Mouse (Mus musculus) embryonic facial prominence, embryonic 13.5 days (tissue): ENCODE data around the gene Rbms2. TPM values are rescaled to one million over a fixed set of nuclear protein-coding genes. Genes with fewer than 3 reads are reported as not detected.
A peak's percentile ranks its signal among the peaks of the same experiment; 100 is the strongest.

Experiments
- ATAC-seq: fragments of 200-750 bp; cut with Nextera tagmentation; 2 replicates; pipeline ENCODE4 v1.8.0; 2017; ENCODE audit warnings: low read depth; ENCODE audit not compliant: insufficient number of reproducible peaks, insufficient read depth, low FRiP score, low TSS enrichment
- H3K27ac ChIP-seq: fragments of 300-500 bp; sonication (generic); 2 replicates; pipeline ENCODE4 v1.5.1; 2015; ENCODE audit warnings: moderate library complexity, mild to moderate bottlenecking, inconsistent platforms
- H3K27me3 ChIP-seq: fragments of 300-500 bp; sonication (generic); 2 replicates; pipeline ENCODE4 v1.6.1; 2015; ENCODE audit warnings: mild to moderate bottlenecking, inconsistent platforms
- H3K36me3 ChIP-seq: fragments of 300-500 bp; sonication (generic); 2 replicates; pipeline ENCODE4 v1.6.1; 2015; ENCODE audit warnings: mild to moderate bottlenecking, inconsistent platforms
- H3K4me1 ChIP-seq: fragments of 300-500 bp; sonication (generic); 2 replicates; pipeline ENCODE4 v1.6.1; 2015; ENCODE audit warnings: inconsistent platforms
- H3K4me2 ChIP-seq: fragments of 300-500 bp; sonication (generic); 2 replicates; pipeline ENCODE4 v1.6.1; 2015; ENCODE audit warnings: moderate library complexity, mild to moderate bottlenecking, inconsistent platforms
- H3K4me3 ChIP-seq: fragments of 300-500 bp; sonication (generic); 2 replicates; pipeline ENCODE4 v1.5.1; 2015; ENCODE audit warnings: mild to moderate bottlenecking, inconsistent platforms
- H3K9ac ChIP-seq: fragments of 300-500 bp; sonication (generic); 2 replicates; pipeline ENCODE4 v1.6.1; 2015; ENCODE audit warnings: mild to moderate bottlenecking, inconsistent platforms
- H3K9me3 ChIP-seq: fragments of 300-500 bp; sonication (generic); 2 replicates; pipeline ENCODE4 v1.6.1; 2016; ENCODE audit warnings: inconsistent platforms
- WGBS: fragments of 180-500 bp; shearing (Covaris S2); methylation state at CpG from one replicate; pipeline ENCODE4 v1.1.7; 2015; ENCODE audit warnings: mixed read lengths; 5-methylcytosine and 5-hydroxymethylcytosine counted together
- polyA plus RNA-seq: library from polyadenylated mRNA; unstranded; fragments of >200 nt; fragmentation: Nextera tagmentation; extraction: Ambion mirVana; gene quantifications from 2 replicates; pipeline ENCODE4 v1.2.1, GENCODE M21; 2015

Rbms2 gene
- polyA plus RNA-seq, 1 experiment from 2014 or later: 42.2 TPM

GRCm38 (mm10) chr10:128211390-128212108 lies 31.5 kb upstream of the Rbms2 start, which contains the start of gene Spryd4:
Gene Spryd4 (minus strand): TSS chr10:128211807.
- WGBS: 0% methylated on average over 30 of the region's 30 CpGs
- peak; percentile 91 for ATAC-seq

GRCm38 (mm10) chr10:128210954-128211353 lies 30.9 kb upstream of the Rbms2 start:
- WGBS: 29% methylated on average over 14 of the region's 14 CpGs
- no peak overlapping the region for H3K27ac ChIP-seq
- ATAC-seq: no peak

More at GRCm38 (mm10) chr10:128211390-128212108, 31.5 kb upstream of the Rbms2 start, which contains the start of gene Spryd4:
- H3K9me3 ChIP-seq: no peaks in the 10 kb centered on the region
- H3K4me1 ChIP-seq: peaks cover 13% of the 10 kb centered on the region
- H3K4me2 ChIP-seq: peak within 1 kb of the TSS; percentile 91
- peaks cover 18% of the 10 kb centered on the region for H3K36me3 ChIP-seq
- peak within 1 kb of the TSS; percentile 78 for H3K9ac ChIP-seq
- H3K4me3 ChIP-seq: peak within 1 kb of the TSS; percentile 68
- H3K27me3 ChIP-seq: peaks cover 6% of the 10 kb centered on the region; the same call in 1 of the 2 replicates
- no peak within 1 kb of the TSS; the same call in 1 of the 2 replicates for H3K27ac ChIP-seq

DNA sequence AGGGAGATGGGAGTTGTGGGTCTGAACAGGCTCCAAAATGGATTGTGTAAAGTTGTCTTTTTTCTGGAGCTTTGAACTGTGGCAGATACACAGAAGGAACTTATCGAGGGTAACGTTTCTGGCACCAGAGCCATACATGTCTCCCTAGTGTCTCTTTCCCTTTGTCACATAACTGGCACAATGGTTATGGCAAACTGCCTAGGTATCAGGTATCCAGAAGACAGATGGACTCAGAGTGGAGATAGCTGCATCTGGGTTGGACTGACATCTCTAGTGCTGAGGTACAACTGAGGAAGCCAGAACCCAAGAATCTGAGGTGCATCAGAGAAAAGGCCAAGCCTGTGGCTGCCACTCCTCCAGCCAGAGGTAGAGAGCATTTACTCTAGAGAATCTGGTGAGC lies 30.0 kb upstream of the Rbms2 start:
- no peak overlapping the region for H3K27ac ChIP-seq
- no peak overlapping the region; the same call in 1 of the 2 replicates for H3K9ac ChIP-seq
- WGBS: 93% methylated on average over 2 of the region's 2 CpGs
- peaks cover 19% of the 10 kb centered on the region for H3K36me3 ChIP-seq
- no peak overlapping the region for H3K4me3 ChIP-seq
- peaks cover 13% of the 10 kb centered on the region for H3K4me1 ChIP-seq
- no peaks in the 10 kb centered on the region for H3K9me3 ChIP-seq
- 0 out of 2 replicates have a peak overlapping the region, but pooled peaks have one; percentile 91 for H3K4me2 ChIP-seq
- peaks cover 6% of the 10 kb centered on the region; the same call in 1 of the 2 replicates for H3K27me3 ChIP-seq
- no peak for ATAC-seq

More at GRCm38 (mm10) chr10:128210954-128211353, 30.9 kb upstream of the Rbms2 start:
- Histone ChIP-seq H3K36me3 (peaks cover 19% of the 10 kb centered on the region), H3K4me3 (peak overlapping the region; percentile 68), H3K27me3 (peaks cover 6% of the 10 kb centered on the region; the same call in 1 of the 2 replicates), H3K4me2 (peak overlapping the region; percentile 91), H3K9me3 (no peaks in the 10 kb centered on the region), H3K9ac (peak overlapping the region; percentile 78), H3K4me1 (peaks cover 13% of the 10 kb centered on the region)

DNA sequence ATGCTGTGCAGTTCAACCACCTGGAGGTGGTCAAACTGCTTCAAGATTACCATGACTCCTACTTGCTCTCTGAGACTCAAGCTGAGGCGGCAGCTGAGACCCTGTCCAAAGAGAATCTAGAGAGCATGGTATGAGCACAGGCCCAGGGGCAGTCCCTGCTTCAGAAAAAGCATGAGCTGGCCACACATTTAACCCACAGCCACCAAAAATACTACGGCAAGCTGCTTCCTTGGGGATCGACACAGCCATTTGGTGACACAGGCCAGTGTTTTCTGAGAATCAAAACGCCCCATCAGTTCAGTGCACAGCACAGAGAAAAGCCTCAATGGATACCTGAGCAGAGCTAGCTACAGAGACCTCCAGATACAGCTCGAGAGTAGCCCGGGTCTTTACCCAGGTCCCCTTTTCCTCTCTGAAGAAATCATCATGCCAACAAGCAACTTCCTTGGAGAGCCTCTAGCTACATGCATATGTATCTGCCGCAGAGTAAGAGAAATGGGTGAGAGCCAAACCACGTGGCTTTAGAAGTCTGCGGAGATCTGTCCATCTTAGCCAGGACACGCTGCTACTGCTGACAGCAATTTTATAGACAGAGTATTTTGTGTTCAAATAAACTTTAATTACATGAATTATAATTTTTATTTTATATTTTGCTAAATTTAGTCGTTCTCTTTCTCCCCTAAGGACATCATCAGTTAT lies 29.4 kb upstream of the Rbms2 start:
- WGBS: 91% methylated on average over 11 of the region's 11 CpGs
- no peak for ATAC-seq

DNA sequence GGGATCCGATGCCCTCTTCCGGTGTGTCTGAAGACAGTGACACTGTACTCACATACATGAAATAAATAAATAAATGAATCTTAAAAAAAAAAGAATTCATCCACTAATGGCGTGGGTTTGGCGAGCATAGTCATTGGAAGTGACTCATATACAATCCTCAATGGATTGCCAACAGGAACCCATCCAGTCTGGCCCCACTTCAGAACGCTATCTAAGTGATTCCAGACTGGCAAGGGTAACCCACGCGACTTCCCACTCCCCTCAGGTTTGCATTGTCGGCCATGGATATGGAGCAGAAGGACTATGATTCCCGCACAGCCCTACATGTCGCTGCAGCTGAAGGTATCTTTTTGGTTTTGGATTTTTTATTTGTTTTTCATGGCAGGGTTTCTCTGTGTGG lies 28.2 kb upstream of the Rbms2 start:
- H3K27ac ChIP-seq: no peak overlapping the region
- 91% methylated on average over 10 of the region's 10 CpGs for WGBS
- ATAC-seq: no peak
- H3K4me1 ChIP-seq: peaks cover 25% of the 10 kb centered on the region
- no peaks in the 10 kb centered on the region for H3K27me3 ChIP-seq
- H3K9ac ChIP-seq: no peak overlapping the region
- H3K9me3 ChIP-seq: no peaks in the 10 kb centered on the region
- no peak overlapping the region for H3K4me3 ChIP-seq
- H3K4me2 ChIP-seq: no peak overlapping the region
- H3K36me3 ChIP-seq: peaks cover 19% of the 10 kb centered on the region

More for the DNA sequence above, 29.4 kb upstream of the Rbms2 start:
- Histone ChIP-seq H3K36me3 (peaks cover 19% of the 10 kb centered on the region), H3K9ac (no peak overlapping the region), H3K27me3 (peaks cover 4% of the 10 kb centered on the region; the same call in 1 of the 2 replicates), H3K27ac (no peak overlapping the region), H3K4me2 (no peak overlapping the region), H3K4me1 (peaks cover 16% of the 10 kb centered on the region), H3K9me3 (no peaks in the 10 kb centered on the region), H3K4me3 (no peak overlapping the region)

GRCm38 (mm10) chr10:128204941-128205340 lies 24.8 kb upstream of the Rbms2 start:
- H3K4me1 ChIP-seq: peaks cover 12% of the 10 kb centered on the region
- H3K27me3 ChIP-seq: no peaks in the 10 kb centered on the region
- WGBS: 85% methylated on average over 15 of the region's 15 CpGs
- no peak overlapping the region for H3K9ac ChIP-seq
- ATAC-seq: 0 out of 2 replicates have a peak, but pooled peaks have one; percentile 22
- H3K4me3 ChIP-seq: no peak overlapping the region
- H3K36me3 ChIP-seq: peaks cover 19% of the 10 kb centered on the region
- H3K4me2 ChIP-seq: no peak overlapping the region
- H3K9me3 ChIP-seq: no peaks in the 10 kb centered on the region
- H3K27ac ChIP-seq: no peak overlapping the region

- peaks cover 12% of the 10 kb centered on the region for H3K4me1 ChIP-seq
- WGBS: 70% methylated on average over 6 of the region's 6 CpGs
- no peak overlapping the region for H3K9ac ChIP-seq
- H3K4me2 ChIP-seq: no peak overlapping the region
- peaks cover 3% of the 10 kb centered on the region; the same call in 1 of the 2 replicates for H3K27me3 ChIP-seq
- no peaks in the 10 kb centered on the region for H3K9me3 ChIP-seq
- no peak overlapping the region for H3K27ac ChIP-seq
- H3K36me3 ChIP-seq: peaks cover 4% of the 10 kb centered on the region; the same call in 1 of the 2 replicates
- ATAC-seq: no peak
- no peak overlapping the region for H3K4me3 ChIP-seq
Measured at GRCm38 (mm10) chr10:128201856-128202255, 21.8 kb upstream of the Rbms2 start.

DNA sequence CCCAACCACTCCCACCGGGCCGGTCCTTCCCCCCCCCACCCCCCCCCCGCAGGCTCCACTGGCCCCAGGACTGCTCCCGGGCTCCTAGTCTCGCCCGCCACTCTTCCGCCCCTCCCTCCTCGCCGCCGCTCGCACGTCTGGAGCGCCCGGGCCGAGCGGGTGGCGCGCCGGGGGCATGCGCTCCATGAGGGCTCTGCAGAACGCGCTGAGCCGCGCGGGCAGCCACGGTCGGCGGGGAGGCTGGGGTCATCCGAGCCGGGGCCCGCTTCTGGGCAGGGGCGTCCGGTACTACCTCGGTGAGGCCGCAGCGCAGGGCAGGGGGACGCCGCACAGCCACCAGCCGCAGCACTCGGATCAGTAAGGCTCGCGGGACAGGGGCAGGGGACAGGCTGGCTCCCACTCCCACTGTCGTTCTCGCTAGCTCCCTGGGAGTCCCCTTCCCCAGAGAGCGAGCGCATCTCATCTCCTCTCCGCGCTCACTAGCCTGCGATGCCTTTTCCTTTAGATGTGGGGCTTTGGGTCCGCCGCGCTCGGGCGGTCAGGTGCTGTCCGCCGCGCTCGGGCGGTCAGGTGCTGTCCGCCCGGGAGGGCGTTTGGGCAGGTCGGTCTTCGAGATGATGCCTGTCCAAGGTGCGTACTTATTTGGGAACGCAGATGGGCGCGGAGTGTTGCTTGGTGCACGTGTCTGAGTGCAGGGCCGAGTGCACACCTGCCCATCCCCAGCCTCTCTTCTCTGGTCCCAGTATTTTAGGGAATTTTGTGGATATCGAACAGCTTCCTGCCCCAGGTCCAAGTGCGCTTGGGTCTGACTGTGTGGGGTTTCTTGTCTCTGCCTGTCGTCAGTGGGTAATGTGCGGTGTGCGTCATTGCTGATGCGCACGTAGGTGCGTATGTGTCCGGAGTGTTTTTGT lies 14.7 kb upstream of the Rbms2 start:
- H3K9ac ChIP-seq: peak overlapping the region; percentile 75
- H3K4me1 ChIP-seq: peaks cover 7% of the 10 kb centered on the region
- peak overlapping the region; percentile 99 for H3K4me2 ChIP-seq
- H3K27me3 ChIP-seq: peaks cover 25% of the 10 kb centered on the region
- H3K27ac ChIP-seq: no peak overlapping the region; the same call in 1 of the 2 replicates
- 1% methylated on average over 60 of the region's 79 CpGs for WGBS
- H3K36me3 ChIP-seq: no peaks in the 10 kb centered on the region
- no peaks in the 10 kb centered on the region for H3K9me3 ChIP-seq
- peak; percentile 86; the same call in 1 of the 2 replicates for ATAC-seq
- peak overlapping the region; percentile 70 for H3K4me3 ChIP-seq

DNA sequence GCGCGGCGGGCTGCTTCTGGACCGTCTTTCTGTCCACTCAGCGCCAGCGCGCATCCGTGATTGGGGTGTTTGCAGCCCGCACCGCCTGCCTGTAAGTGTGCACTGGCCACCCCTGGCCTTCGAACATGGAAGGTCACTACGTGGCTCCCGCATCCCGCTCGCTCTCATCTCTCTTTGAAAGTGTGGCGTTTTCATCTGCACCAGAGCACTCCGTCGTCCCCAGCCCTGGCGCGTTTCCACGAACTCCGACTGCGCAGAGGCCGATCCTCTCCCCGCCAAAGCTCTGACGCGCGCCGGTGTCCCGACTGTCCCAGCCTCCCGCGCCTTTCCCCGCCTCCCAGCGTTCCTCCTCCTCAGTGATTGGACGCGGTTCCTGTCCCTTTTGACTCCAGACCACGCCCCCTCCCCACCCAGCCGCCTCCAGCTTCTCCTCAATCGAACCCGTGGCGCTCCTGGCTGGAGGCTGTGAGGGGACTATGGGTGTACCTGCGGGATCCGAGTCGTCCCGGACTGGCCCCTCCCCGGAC lies 14.0 kb upstream of the Rbms2 start, which contains the start of gene Gls2:
Gene Gls2, plus strand, starts transcription at position 434 of the 527 bp plus-strand sequence.
- Histone ChIP-seq H3K4me2 (peak within 1 kb of the TSS; percentile 99), H3K27me3 (peaks cover 25% of the 10 kb centered on the region), H3K27ac (peak within 1 kb of the TSS; percentile 39; the same call in 1 of the 2 replicates), H3K4me3 (peak within 1 kb of the TSS; percentile 70), H3K9ac (peak within 1 kb of the TSS; percentile 75), H3K4me1 (peaks cover 7% of the 10 kb centered on the region), H3K9me3 (no peaks in the 10 kb centered on the region), H3K36me3 (no peaks in the 10 kb centered on the region)
- WGBS: under 1% methylated on average over 46 of the region's 46 CpGs
- ATAC-seq: peak; percentile 96

- no peaks in the 10 kb centered on the region for H3K9me3 ChIP-seq
- no peak for ATAC-seq
- 88% methylated on average over 6 of the region's 6 CpGs for WGBS
- H3K27ac ChIP-seq: no peak overlapping the region
- H3K9ac ChIP-seq: no peak overlapping the region
- peaks cover 25% of the 10 kb centered on the region for H3K27me3 ChIP-seq
- H3K4me1 ChIP-seq: peaks cover 9% of the 10 kb centered on the region
- H3K4me2 ChIP-seq: no peak overlapping the region
- no peak overlapping the region for H3K4me3 ChIP-seq
- no peaks in the 10 kb centered on the region for H3K36me3 ChIP-seq
Measured at GRCm38 (mm10) chr10:128193113-128193512, 13.0 kb upstream of the Rbms2 start.
